Mouse (Mus musculus) liver, embryonic 12.5 days (tissue): ENCODE measurements around the gene Capn13. TPM values are rescaled to one million over a fixed set of nuclear protein-coding genes. Genes with fewer than 3 reads are reported as not detected.

ENCODE experiments used
- ATAC-seq: fragments of 200-750 bp; cut with Nextera tagmentation; 2 replicates; pipeline ENCODE4 v1.8.0; 2017; ENCODE audit warnings: moderate number of reproducible peaks, mild to moderate bottlenecking, moderate library complexity
- H3K27ac ChIP-seq: fragments of 300-500 bp; sonication (generic); 2 replicates; pipeline ENCODE4 v1.5.1; 2016; ENCODE audit warnings: mild to moderate bottlenecking
- H3K27me3 ChIP-seq: fragments of 300-500 bp; sonication (generic); replicated peaks from 2 replicates; pipeline ENCODE4 v1.6.1; 2016; ENCODE audit warnings: mild to moderate bottlenecking, moderate library complexity
- H3K36me3 ChIP-seq: fragments of 300-500 bp; sonication (generic); 2 replicates; pipeline ENCODE4 v1.6.1; 2016; ENCODE audit warnings: mild to moderate bottlenecking, moderate library complexity
- H3K4me1 ChIP-seq: fragments of 300-500 bp; sonication (generic); 2 replicates; pipeline ENCODE4 v1.6.1; 2016
- H3K4me2 ChIP-seq: fragments of 300-500 bp; sonication (generic); 2 replicates; pipeline ENCODE4 v1.6.1; 2016; ENCODE audit warnings: mild to moderate bottlenecking, moderate library complexity
- H3K4me3 ChIP-seq: fragments of 300-500 bp; sonication (generic); 2 replicates; pipeline ENCODE4 v1.5.1; 2016; ENCODE audit warnings: mild to moderate bottlenecking, moderate library complexity
- H3K9ac ChIP-seq: fragments of 300-500 bp; sonication (generic); 2 replicates; pipeline ENCODE4 v1.6.1; 2016; ENCODE audit warnings: mild to moderate bottlenecking, moderate library complexity
- H3K9me3 ChIP-seq: fragments of 300-500 bp; sonication (generic); replicated peaks from 2 replicates; pipeline ENCODE4 v1.6.1; 2016; ENCODE audit warnings: mild to moderate bottlenecking, moderate library complexity
- WGBS: fragments of 180-500 bp; shearing (Covaris S2); methylation state at CpG from one replicate; pipeline ENCODE4 v1.1.7; 2016; ENCODE audit not compliant: insufficient replicate concordance; 5-methylcytosine and 5-hydroxymethylcytosine counted together
- polyA plus RNA-seq: library from polyadenylated mRNA; unstranded; fragments of >200 nt; fragmentation: Nextera tagmentation; extraction: Ambion mirVana; gene quantifications from 2 replicates; pipeline ENCODE4 v1.2.1, GENCODE M21; 2016

Capn13 gene
- polyA plus RNA-seq, result not detected in 2 replicates

- no peak within 1 kb of the TSS for H3K9ac ChIP-seq
- H3K36me3 ChIP-seq, result no peaks in the 10 kb centered on the region
- H3K27ac ChIP-seq, result no peak within 1 kb of the TSS
- H3K4me2 ChIP-seq, result no peak within 1 kb of the TSS
- no peaks in the 10 kb centered on the region for H3K27me3 ChIP-seq
- no peak within 1 kb of the TSS for H3K4me3 ChIP-seq
- H3K4me1 ChIP-seq, result no peaks in the 10 kb centered on the region
- no peak for ATAC-seq
- 48% methylated on average over 2 of the region's 2 CpGs for WGBS
- H3K9me3 ChIP-seq, result no peaks in the 10 kb centered on the region
Observed at GRCm38 (mm10) chr17:73400862-73401261, at the start of gene Capn13. TSS of gene Capn13 (minus strand) at chr17:73400866.

DNA sequence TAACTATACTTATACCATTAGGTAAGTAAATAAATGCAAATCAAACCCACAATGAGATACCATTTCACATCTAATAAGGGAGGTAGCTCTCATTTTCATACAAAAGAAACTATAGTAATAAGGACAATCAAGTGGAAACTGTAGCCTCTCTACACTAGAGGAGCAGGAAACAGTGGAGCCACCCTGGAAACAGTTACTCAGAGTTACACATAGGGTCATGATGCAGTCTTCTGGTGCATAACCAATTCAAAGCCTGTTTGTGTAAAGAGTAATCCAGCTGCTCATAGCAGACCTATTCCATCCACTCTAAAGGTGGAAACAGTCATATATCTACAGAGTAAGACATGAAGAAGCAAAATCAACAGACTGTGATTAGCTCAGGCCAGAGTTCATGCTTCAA lies 48.4 kb upstream of the Capn13 start:
- H3K36me3 ChIP-seq, result no peaks in the 10 kb centered on the region
- H3K27me3 ChIP-seq, result no peaks in the 10 kb centered on the region
- ATAC-seq, result no peak
- no peaks in the 10 kb centered on the region for H3K9me3 ChIP-seq
- H3K27ac ChIP-seq, result no peak overlapping the region
- H3K4me3 ChIP-seq, result no peak overlapping the region
- no peak overlapping the region for H3K9ac ChIP-seq
- no peaks in the 10 kb centered on the region for H3K4me1 ChIP-seq
- H3K4me2 ChIP-seq, result no peak overlapping the region

GRCm38 (mm10) chr17:73440798-73441197 lies 40.1 kb upstream of the Capn13 start:
- H3K9me3 ChIP-seq, result no peaks in the 10 kb centered on the region
- no peaks in the 10 kb centered on the region for H3K36me3 ChIP-seq
- H3K4me2 ChIP-seq, result no peak overlapping the region
- H3K27me3 ChIP-seq, result no peaks in the 10 kb centered on the region
- no peak overlapping the region for H3K27ac ChIP-seq
- no peak overlapping the region for H3K4me3 ChIP-seq
- ATAC-seq, result no peak
- H3K9ac ChIP-seq, result no peak overlapping the region
- no peaks in the 10 kb centered on the region for H3K4me1 ChIP-seq
- 64% methylated on average over 1 of the region's 1 CpGs for WGBS

GRCm38 (mm10) chr17:73432564-73433006 lies 31.9 kb upstream of the Capn13 start:
- Histone ChIP-seq H3K4me2 (no peak overlapping the region), H3K36me3 (no peaks in the 10 kb centered on the region), H3K9me3 (no peaks in the 10 kb centered on the region), H3K27ac (no peak overlapping the region), H3K4me3 (no peak overlapping the region), H3K27me3 (no peaks in the 10 kb centered on the region), H3K4me1 (no peaks in the 10 kb centered on the region), H3K9ac (no peak overlapping the region)
- WGBS, result 48% methylated on average over 2 of the region's 2 CpGs
- ATAC-seq, result no peak

DNA sequence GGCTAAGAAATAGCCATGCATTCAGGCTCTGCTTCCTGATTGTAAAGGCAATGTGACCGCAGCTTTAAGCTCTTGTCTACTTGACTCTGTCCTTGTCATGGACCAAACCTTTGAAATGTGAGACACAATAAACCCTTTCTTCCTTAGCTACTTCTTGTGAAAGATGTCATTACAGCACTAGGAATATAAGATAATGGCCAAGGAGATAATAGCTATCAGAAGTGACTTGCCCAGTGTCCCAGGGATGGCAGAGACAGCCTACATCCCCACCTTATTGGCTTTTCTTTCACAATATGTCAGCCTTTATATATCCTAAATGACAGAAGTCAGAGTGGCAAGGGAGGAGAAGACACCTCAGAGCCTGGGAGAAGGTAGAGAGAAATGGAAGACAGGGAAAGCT lies 31.4 kb upstream of the Capn13 start:
- Histone ChIP-seq H3K4me1 (no peaks in the 10 kb centered on the region), H3K9ac (no peak overlapping the region), H3K4me3 (no peak overlapping the region), H3K27me3 (no peaks in the 10 kb centered on the region), H3K36me3 (no peaks in the 10 kb centered on the region), H3K27ac (no peak overlapping the region), H3K4me2 (no peak overlapping the region), H3K9me3 (no peaks in the 10 kb centered on the region)
- no peak for ATAC-seq
- WGBS, result 77% methylated on average over 1 of the region's 1 CpGs

DNA sequence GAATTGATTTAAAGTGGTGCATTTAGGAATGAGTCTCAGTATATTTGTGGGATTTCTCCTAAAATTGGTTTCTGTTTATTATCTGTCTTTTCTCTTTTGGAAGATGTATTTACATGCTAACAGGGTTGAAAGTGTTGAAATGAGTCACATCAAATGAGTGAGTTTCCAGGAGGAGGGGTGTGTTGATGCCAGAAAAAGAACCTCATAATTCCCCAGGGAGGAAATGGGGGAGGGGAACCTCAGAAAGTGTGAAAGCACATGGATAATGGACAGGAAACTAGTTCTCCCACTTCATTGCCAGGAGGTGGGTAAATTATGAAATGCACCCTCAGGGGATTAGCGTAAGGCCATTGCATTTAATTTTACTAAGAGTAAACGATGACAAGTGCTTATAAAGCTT lies 16.7 kb upstream of the Capn13 start:
- Histone ChIP-seq H3K9ac (no peak overlapping the region), H3K27ac (no peak overlapping the region), H3K36me3 (no peaks in the 10 kb centered on the region), H3K9me3 (no peaks in the 10 kb centered on the region), H3K4me3 (no peak overlapping the region), H3K27me3 (no peaks in the 10 kb centered on the region), H3K4me1 (no peaks in the 10 kb centered on the region), H3K4me2 (no peak overlapping the region)
- ATAC-seq, result no peak
- WGBS, result 73% methylated on average over 2 of the region's 2 CpGs

DNA sequence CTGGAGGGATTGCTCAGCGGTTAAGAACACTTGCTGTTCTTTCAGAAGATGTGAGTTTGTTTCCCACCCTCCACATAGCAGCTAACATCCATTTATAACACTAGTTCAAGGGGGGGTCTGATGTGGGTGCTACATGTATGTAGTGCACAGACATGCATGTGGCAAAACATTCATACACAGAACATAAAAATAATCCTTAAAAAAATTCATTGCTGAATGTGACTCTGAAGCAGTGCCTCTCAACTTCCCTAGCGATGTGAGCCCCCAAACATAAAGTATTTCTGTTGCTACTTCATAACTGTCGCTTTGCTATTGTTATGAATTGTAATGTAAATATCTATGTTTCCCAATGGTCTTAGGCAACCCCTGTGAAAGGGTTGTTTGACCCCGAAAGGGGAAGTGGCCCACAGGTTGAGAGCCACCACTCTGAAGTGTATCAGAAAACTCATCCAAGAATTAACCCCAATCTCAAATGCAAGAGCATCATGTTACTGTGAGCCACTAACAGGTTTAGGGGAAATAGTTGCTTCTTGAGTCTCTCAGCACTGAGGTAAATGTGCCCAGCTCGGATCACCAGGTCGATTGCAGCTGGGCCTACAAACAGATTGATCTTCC lies 15.6 kb upstream of the Capn13 start:
- H3K4me1 ChIP-seq, result no peaks in the 10 kb centered on the region
- H3K36me3 ChIP-seq, result no peaks in the 10 kb centered on the region
- ATAC-seq, result no peak
- 51% methylated on average over 6 of the region's 6 CpGs for WGBS
- no peak overlapping the region for H3K4me3 ChIP-seq
- H3K4me2 ChIP-seq, result no peak overlapping the region
- no peaks in the 10 kb centered on the region for H3K27me3 ChIP-seq
- H3K9me3 ChIP-seq, result no peaks in the 10 kb centered on the region
- H3K9ac ChIP-seq, result no peak overlapping the region
- no peak overlapping the region for H3K27ac ChIP-seq

DNA sequence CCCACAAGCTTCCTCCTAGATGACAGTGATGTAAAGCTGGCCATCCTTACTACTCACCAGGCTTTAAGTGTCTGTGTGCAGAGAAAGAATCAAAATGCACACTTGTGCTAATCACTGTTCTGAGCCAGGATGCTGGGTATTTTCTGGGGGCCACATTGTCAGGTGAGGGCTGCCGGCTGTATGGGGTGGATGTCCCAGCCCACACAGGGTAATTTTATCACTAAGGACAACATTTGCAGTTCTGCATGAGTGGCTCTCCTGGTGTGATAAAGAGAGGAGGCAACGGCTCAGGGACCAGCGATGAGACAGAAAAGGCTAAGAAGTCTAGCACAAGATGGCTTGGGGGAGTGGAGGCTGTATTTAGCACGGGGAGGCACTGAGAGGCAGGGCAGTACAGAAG lies 11.2 kb upstream of the Capn13 start:
- Histone ChIP-seq H3K27me3 (no peaks in the 10 kb centered on the region), H3K4me2 (no peak overlapping the region), H3K27ac (no peak overlapping the region), H3K4me1 (no peaks in the 10 kb centered on the region), H3K9ac (no peak overlapping the region), H3K9me3 (no peaks in the 10 kb centered on the region), H3K4me3 (no peak overlapping the region), H3K36me3 (no peaks in the 10 kb centered on the region)
- 48% methylated on average over 4 of the region's 4 CpGs for WGBS
- no peak for ATAC-seq

DNA sequence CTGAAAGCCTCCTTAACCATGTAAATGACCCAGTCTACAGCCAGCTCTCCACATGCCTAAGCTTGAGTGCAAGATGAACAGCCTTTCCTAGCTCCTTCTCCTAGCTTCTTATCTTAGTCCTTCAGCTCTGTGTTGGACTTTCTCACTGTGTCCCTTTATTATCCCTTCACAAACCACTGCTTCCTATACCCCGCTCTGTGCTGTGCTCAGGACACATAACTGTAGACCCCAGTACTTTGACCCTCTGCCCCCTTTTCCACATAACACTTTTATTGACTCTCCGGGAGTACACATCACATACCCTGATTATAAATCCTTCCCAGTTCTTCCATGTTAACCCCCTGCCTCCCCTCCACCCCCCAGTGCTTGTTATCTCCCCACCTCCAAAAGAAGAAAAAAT lies 606 bp upstream of the Capn13 start:
- Histone ChIP-seq H3K4me3 (no peak overlapping the region), H3K9me3 (no peaks in the 10 kb centered on the region), H3K27me3 (no peaks in the 10 kb centered on the region), H3K36me3 (no peaks in the 10 kb centered on the region), H3K27ac (no peak overlapping the region), H3K4me2 (no peak overlapping the region), H3K4me1 (no peaks in the 10 kb centered on the region), H3K9ac (no peak overlapping the region)
- no peak for ATAC-seq
- 64% methylated on average over 2 of the region's 2 CpGs for WGBS

GRCm38 (mm10) chr17:73399136-73399535 lies 1.5 kb downstream of the Capn13 start:
- Histone ChIP-seq H3K4me1 (no peaks in the 10 kb centered on the region), H3K4me2 (no peak overlapping the region), H3K9me3 (no peaks in the 10 kb centered on the region), H3K36me3 (no peaks in the 10 kb centered on the region), H3K27me3 (no peaks in the 10 kb centered on the region), H3K9ac (no peak overlapping the region), H3K4me3 (no peak overlapping the region), H3K27ac (no peak overlapping the region)
- no peak for ATAC-seq
- WGBS, result 26% methylated on average over 2 of the region's 2 CpGs

GRCm38 (mm10) chr17:73393361-73393760 lies 7.3 kb downstream of the Capn13 start:
- WGBS, result 68% methylated on average over 1 of the region's 1 CpGs
- Histone ChIP-seq H3K4me1 (no peaks in the 10 kb centered on the region), H3K27ac (no peak overlapping the region), H3K36me3 (no peaks in the 10 kb centered on the region), H3K4me2 (no peak overlapping the region), H3K9me3 (no peaks in the 10 kb centered on the region), H3K4me3 (no peak overlapping the region), H3K9ac (no peak overlapping the region), H3K27me3 (no peaks in the 10 kb centered on the region)
- no peak for ATAC-seq

DNA sequence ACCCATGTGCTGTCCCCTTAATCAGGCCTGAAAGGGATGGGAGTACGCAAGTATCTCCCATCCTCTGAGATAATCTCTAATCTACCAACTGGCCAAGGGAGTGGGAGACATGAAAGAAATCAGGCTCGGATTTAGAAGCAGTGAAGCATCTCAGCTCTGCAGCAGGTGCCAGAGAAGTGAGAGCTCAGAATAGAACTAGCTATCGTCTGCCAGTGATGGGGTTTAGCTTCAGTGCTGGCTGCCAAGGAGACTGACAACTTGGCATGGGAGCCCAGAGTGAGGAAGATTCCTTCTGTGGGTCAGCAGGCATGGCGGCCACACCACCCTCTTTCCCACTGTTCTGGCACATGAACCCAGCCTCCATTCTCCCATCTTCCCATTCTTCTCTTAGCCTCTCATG lies 8.9 kb downstream of the Capn13 start:
- 64% methylated on average over 4 of the region's 4 CpGs for WGBS
- H3K4me3 ChIP-seq, result no peak overlapping the region

More for the DNA sequence above, 8.9 kb downstream of the Capn13 start:
- H3K9ac ChIP-seq, result no peak overlapping the region
- H3K9me3 ChIP-seq, result no peaks in the 10 kb centered on the region
- no peak overlapping the region for H3K4me2 ChIP-seq
- H3K36me3 ChIP-seq, result no peaks in the 10 kb centered on the region
- no peak overlapping the region for H3K27ac ChIP-seq
- no peak for ATAC-seq
- no peaks in the 10 kb centered on the region for H3K27me3 ChIP-seq
- no peaks in the 10 kb centered on the region for H3K4me1 ChIP-seq
